Mouse (Mus musculus) midbrain, embryonic 10.5 days (tissue): Measurements from ENCODE around the gene B3gnt2. TPM values are rescaled to one million over a fixed set of nuclear protein-coding genes. Genes with fewer than 3 reads are reported as not detected.
A peak's percentile ranks its signal among the peaks of the same experiment; 100 is the strongest.

Experiments used
- DNase-seq: peaks from one replicate; pipeline ENCODE4 v3.0.0-alpha.2; 2017; ENCODE audit warnings: low spot score
- H3K27ac ChIP-seq: fragments of 300-500 bp; sonication (generic); replicated peaks from 2 replicates; pipeline ENCODE4 v1.5.1; 2016; ENCODE audit warnings: mild to moderate bottlenecking
- H3K27me3 ChIP-seq: fragments of 300-500 bp; sonication (generic); 2 replicates; pipeline ENCODE4 v1.6.1; 2016; ENCODE audit warnings: low read depth, mild to moderate bottlenecking; ENCODE audit not compliant: poor library complexity, severe bottlenecking
- H3K36me3 ChIP-seq: fragments of 300-500 bp; sonication (generic); 2 replicates; pipeline ENCODE4 v1.6.1; 2016; ENCODE audit warnings: mild to moderate bottlenecking, moderate library complexity
- H3K4me1 ChIP-seq: fragments of 300-500 bp; sonication (generic); 2 replicates; pipeline ENCODE4 v1.6.1; 2016
- H3K4me3 ChIP-seq: fragments of 300-500 bp; sonication (generic); 2 replicates; pipeline ENCODE4 v1.5.1; 2016; ENCODE audit warnings: mild to moderate bottlenecking, moderate library complexity
- H3K9me3 ChIP-seq: fragments of 300-500 bp; sonication (generic); replicated peaks from 2 replicates; pipeline ENCODE4 v1.6.1; 2016; ENCODE audit warnings: mild to moderate bottlenecking
- WGBS: fragments of 180-500 bp; shearing (Covaris S2); methylation state at CpG from one replicate; pipeline ENCODE4 v1.1.7; 2016; 5-methylcytosine and 5-hydroxymethylcytosine counted together
- polyA plus RNA-seq: library from polyadenylated mRNA; unstranded; fragments of >200 nt; fragmentation: Nextera tagmentation; extraction: Ambion mirVana; gene quantifications from 2 replicates; pipeline ENCODE4 v1.2.1, GENCODE M21; 2016

B3gnt2 gene
- polyA plus RNA-seq, result 1.9 and 2.7 TPM in 2 replicates

- DNase-seq, result peak; percentile 47
- no peaks in the 10 kb centered on the region for H3K9me3 ChIP-seq
- peak within 1 kb of the TSS; percentile 77 for H3K4me3 ChIP-seq
- peak within 1 kb of the TSS; percentile 74 for H3K27ac ChIP-seq
- peaks cover 92% of the 10 kb centered on the region for H3K27me3 ChIP-seq
- no peaks in the 10 kb centered on the region for H3K36me3 ChIP-seq
- 5% methylated on average over 41 of the region's 41 CpGs for WGBS
- H3K4me1 ChIP-seq, result peaks cover 27% of the 10 kb centered on the region
These were observed at the start of gene B3gnt2 for GRCm38 (mm10) chr11:22860335-22861227. B3gnt2 (minus strand) TSS chr11:22860961.

DNA sequence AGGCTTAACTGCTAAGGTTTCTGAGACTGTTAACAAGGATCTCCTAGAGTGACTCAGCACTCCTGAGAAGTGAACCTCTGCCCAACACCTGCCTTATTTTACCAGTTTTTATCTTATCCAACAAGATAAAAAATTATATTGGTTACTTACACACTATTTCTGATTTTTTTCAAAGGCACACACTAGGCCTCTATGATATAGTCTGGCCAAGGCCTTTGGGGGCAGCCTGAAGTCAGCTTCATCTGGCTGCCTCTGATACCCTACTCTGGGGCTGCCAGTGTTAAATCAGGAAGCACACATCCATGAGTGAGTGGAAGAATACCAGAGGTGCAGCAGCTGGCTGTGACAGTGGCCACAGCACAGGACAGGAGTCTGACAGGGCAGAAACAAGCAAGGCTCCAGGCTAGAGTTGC lies 45.7 kb upstream of the B3gnt2 start:
- Histone ChIP-seq H3K27me3 (no peaks in the 10 kb centered on the region), H3K4me1 (no peaks in the 10 kb centered on the region), H3K4me3 (no peak overlapping the region), H3K27ac (no peak overlapping the region), H3K36me3 (no peaks in the 10 kb centered on the region), H3K9me3 (no peaks in the 10 kb centered on the region)
- no peak for DNase-seq

GRCm38 (mm10) chr11:22902923-22903322 lies 42.2 kb upstream of the B3gnt2 start:
- WGBS, result 91% methylated on average over 2 of the region's 2 CpGs
- Histone ChIP-seq H3K4me1 (no peaks in the 10 kb centered on the region), H3K27me3 (no peaks in the 10 kb centered on the region), H3K27ac (no peak overlapping the region), H3K9me3 (no peaks in the 10 kb centered on the region), H3K36me3 (peaks cover 18% of the 10 kb centered on the region), H3K4me3 (no peak overlapping the region)
- DNase-seq, result no peak

- Histone ChIP-seq H3K27me3 (no peaks in the 10 kb centered on the region), H3K36me3 (peaks cover 20% of the 10 kb centered on the region), H3K4me3 (no peak overlapping the region), H3K27ac (no peak overlapping the region), H3K9me3 (no peaks in the 10 kb centered on the region), H3K4me1 (no peaks in the 10 kb centered on the region)
- WGBS, result 88% methylated on average over 3 of the region's 3 CpGs
- no peak for DNase-seq
These were observed 39.3 kb upstream of the B3gnt2 start for GRCm38 (mm10) chr11:22900041-22900440.

DNA sequence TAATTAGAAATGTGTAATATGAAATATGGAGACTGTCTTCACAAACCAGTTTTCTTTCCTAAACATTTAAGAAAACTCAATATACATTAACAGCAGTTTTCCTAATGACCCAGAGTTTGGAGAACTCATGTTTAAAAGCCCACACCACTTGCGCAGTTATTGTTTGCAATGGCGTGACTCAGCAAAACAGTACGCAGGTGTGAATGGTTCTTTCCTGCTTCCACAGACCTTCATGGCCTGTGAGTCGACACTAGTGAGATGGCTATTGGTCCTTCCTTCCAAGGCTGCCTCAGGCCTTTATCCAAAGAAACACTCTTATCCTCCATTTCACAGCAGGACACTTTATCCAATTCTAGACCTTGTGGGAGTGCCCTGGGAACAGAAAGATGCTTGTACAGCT lies 36.9 kb upstream of the B3gnt2 start:
- no peaks in the 10 kb centered on the region for H3K27me3 ChIP-seq
- H3K4me1 ChIP-seq, result no peaks in the 10 kb centered on the region
- no peak for DNase-seq
- H3K4me3 ChIP-seq, result no peak overlapping the region
- H3K36me3 ChIP-seq, result peaks cover 20% of the 10 kb centered on the region
- WGBS, result 93% methylated on average over 4 of the region's 4 CpGs
- H3K9me3 ChIP-seq, result no peaks in the 10 kb centered on the region
- no peak overlapping the region for H3K27ac ChIP-seq

GRCm38 (mm10) chr11:22897127-22897526 lies 36.4 kb upstream of the B3gnt2 start:
- 95% methylated on average over 4 of the region's 4 CpGs for WGBS
- Histone ChIP-seq H3K27ac (no peak overlapping the region), H3K36me3 (peaks cover 20% of the 10 kb centered on the region), H3K9me3 (no peaks in the 10 kb centered on the region), H3K4me3 (no peak overlapping the region), H3K4me1 (no peaks in the 10 kb centered on the region), H3K27me3 (no peaks in the 10 kb centered on the region)
- no peak for DNase-seq

GRCm38 (mm10) chr11:22893075-22893474 lies 32.3 kb upstream of the B3gnt2 start:
- DNase-seq, result no peak
- 85% methylated on average over 3 of the region's 3 CpGs for WGBS
- H3K27ac ChIP-seq, result no peak overlapping the region

DNA sequence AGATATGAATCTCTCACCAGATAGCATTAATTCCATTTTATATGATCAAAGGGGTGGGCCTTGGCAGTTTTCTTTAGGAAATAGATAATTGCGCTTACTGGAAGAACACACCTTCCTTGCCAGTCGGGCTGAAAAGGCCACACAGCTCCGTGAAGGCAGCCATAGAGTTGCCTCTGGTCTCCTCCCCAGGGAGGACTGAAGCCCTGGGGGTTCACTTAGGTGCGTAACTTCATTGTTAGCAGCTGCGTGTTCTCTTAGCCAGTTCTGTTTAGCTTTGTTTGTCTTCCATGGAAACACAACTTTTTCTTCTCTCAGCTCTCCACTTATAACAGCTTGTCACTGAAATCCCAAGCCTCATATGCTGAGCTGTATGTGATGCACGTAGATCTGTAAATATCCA lies 31.7 kb upstream of the B3gnt2 start:
- no peaks in the 10 kb centered on the region for H3K36me3 ChIP-seq
- no peaks in the 10 kb centered on the region for H3K27me3 ChIP-seq
- no peak overlapping the region for H3K27ac ChIP-seq
- WGBS, result 82% methylated on average over 6 of the region's 6 CpGs
- peaks cover 6% of the 10 kb centered on the region for H3K4me1 ChIP-seq
- H3K9me3 ChIP-seq, result no peaks in the 10 kb centered on the region
- no peak for DNase-seq
- H3K4me3 ChIP-seq, result no peak overlapping the region

More at GRCm38 (mm10) chr11:22893075-22893474, 32.3 kb upstream of the B3gnt2 start:
- no peak overlapping the region for H3K4me3 ChIP-seq
- no peaks in the 10 kb centered on the region for H3K9me3 ChIP-seq
- H3K36me3 ChIP-seq, result 0 out of 2 replicates have a peak, but pooled peaks cover 4% of the 10 kb centered on the region
- H3K27me3 ChIP-seq, result no peaks in the 10 kb centered on the region
- peaks cover 6% of the 10 kb centered on the region for H3K4me1 ChIP-seq

GRCm38 (mm10) chr11:22891876-22892275 lies 31.1 kb upstream of the B3gnt2 start:
- Histone ChIP-seq H3K4me3 (no peak overlapping the region), H3K27ac (no peak overlapping the region), H3K36me3 (no peaks in the 10 kb centered on the region), H3K4me1 (peaks cover 6% of the 10 kb centered on the region), H3K9me3 (no peaks in the 10 kb centered on the region), H3K27me3 (no peaks in the 10 kb centered on the region)
- DNase-seq, result no peak
- 94% methylated on average over 7 of the region's 7 CpGs for WGBS

GRCm38 (mm10) chr11:22891242-22891641 lies 30.5 kb upstream of the B3gnt2 start:
- no peaks in the 10 kb centered on the region for H3K9me3 ChIP-seq
- H3K36me3 ChIP-seq, result no peaks in the 10 kb centered on the region
- H3K27ac ChIP-seq, result no peak overlapping the region
- peaks cover 6% of the 10 kb centered on the region for H3K4me1 ChIP-seq
- no peak for DNase-seq
- no peaks in the 10 kb centered on the region for H3K27me3 ChIP-seq
- whole genome bisulfite sequencing, result 81% methylated on average over 9 of the region's 9 CpGs
- no peak overlapping the region for H3K4me3 ChIP-seq

DNA sequence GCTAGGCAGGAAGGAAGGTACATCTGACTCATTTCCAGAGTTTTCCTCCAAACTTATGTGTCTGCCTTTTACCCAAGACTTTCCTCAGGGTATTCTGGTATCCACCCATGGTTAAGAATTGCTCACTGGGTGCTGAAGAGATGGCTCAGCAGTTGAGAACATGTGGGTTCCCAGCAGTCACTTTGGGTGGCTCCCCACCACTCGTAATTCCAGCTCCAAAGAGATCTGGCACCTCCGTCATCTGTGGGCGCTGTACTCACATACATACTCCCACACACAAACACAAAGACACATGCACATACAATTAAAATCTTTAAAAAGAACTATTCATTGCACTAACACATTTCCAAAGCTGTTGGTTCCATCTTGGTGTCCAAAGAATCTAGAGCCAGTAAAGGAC lies 28.5 kb upstream of the B3gnt2 start:
- peaks cover 6% of the 10 kb centered on the region for H3K4me1 ChIP-seq
- no peak for DNase-seq
- no peaks in the 10 kb centered on the region for H3K36me3 ChIP-seq
- no peaks in the 10 kb centered on the region for H3K27me3 ChIP-seq
- no peak overlapping the region for H3K4me3 ChIP-seq
- no peak overlapping the region for H3K27ac ChIP-seq
- WGBS, result 95% methylated on average over 3 of the region's 3 CpGs
- H3K9me3 ChIP-seq, result no peaks in the 10 kb centered on the region

DNA sequence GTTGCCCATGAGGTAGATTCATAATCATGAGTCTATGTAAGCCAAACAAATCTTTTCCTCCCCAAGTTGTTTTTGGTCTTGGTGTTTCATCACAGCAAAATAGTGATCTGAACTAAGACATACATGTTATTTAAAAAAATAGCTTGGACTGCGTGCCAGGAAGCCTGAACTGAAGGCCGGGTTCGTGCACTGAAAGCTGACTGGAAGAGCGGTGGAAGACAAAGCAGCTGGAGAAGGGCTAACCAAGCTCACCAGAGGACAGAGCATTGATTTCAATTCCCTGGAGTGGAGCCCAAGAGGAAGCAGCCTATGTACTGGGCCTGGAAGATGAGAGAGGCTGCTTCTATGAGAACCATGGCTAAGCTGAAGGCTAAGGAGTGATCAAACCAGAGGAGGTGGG lies 26.2 kb upstream of the B3gnt2 start:
- WGBS, result 97% methylated on average over 4 of the region's 4 CpGs
- Histone ChIP-seq H3K4me1 (peaks cover 8% of the 10 kb centered on the region), H3K36me3 (no peaks in the 10 kb centered on the region), H3K27me3 (no peaks in the 10 kb centered on the region), H3K4me3 (no peak overlapping the region), H3K27ac (no peak overlapping the region), H3K9me3 (no peaks in the 10 kb centered on the region)
- no peak for DNase-seq

- Histone ChIP-seq H3K9me3 (no peaks in the 10 kb centered on the region), H3K27ac (no peak overlapping the region), H3K36me3 (no peaks in the 10 kb centered on the region), H3K4me3 (no peak overlapping the region), H3K27me3 (no peaks in the 10 kb centered on the region), H3K4me1 (peaks cover 8% of the 10 kb centered on the region)
- DNase-seq, result no peak
- 93% methylated on average over 1 of the region's 1 CpGs for WGBS
These were observed 24.6 kb upstream of the B3gnt2 start for GRCm38 (mm10) chr11:22885350-22885749.
